Mouse (Mus musculus) liver, postnatal 0 days (tissue): Measurements from ENCODE around the gene Ston1. TPM values are rescaled to one million over a fixed set of nuclear protein-coding genes. Genes with fewer than 3 reads are reported as not detected.

Experiments used
- ATAC-seq: fragments of 200-750 bp; cut with Nextera tagmentation; 2 replicates; pipeline ENCODE4 v1.8.0; 2017; ENCODE audit warnings: mild to moderate bottlenecking, moderate library complexity
- DNase-seq: peaks from one replicate; pipeline ENCODE4 v3.0.0-alpha.2; 2016
- H3K27ac ChIP-seq: fragments of 300-500 bp; sonication (generic); 2 replicates; pipeline ENCODE4 v1.5.1; 2014; ENCODE audit warnings: antibody characterized with exemption, moderate library complexity, mild to moderate bottlenecking, low read depth
- H3K27me3 ChIP-seq: fragments of 300-500 bp; sonication (generic); 2 replicates; pipeline ENCODE4 v1.6.1; 2014; ENCODE audit warnings: low read length, control low read depth, mixed read lengths; ENCODE audit not compliant: insufficient read depth
- H3K36me3 ChIP-seq: fragments of 300-500 bp; sonication (generic); replicated peaks from 2 replicates; pipeline ENCODE4 v1.6.1; 2014; ENCODE audit warnings: mild to moderate bottlenecking, control low read depth, low read length, moderate library complexity, mixed read lengths; ENCODE audit not compliant: insufficient read depth
- H3K4me1 ChIP-seq: fragments of 300-500 bp; sonication (generic); 2 replicates; pipeline ENCODE4 v1.6.1; 2014; ENCODE audit warnings: antibody characterized with exemption, mild to moderate bottlenecking, control low read depth; ENCODE audit not compliant: insufficient read depth
- H3K4me2 ChIP-seq: fragments of 300-500 bp; sonication (generic); 2 replicates; pipeline ENCODE4 v1.6.1; 2014; ENCODE audit warnings: low read depth, mild to moderate bottlenecking, low read length, moderate library complexity, mixed read lengths
- H3K4me3 ChIP-seq: fragments of 300-500 bp; sonication (generic); 2 replicates; pipeline ENCODE4 v1.5.1; 2014; ENCODE audit warnings: low read depth, low read length
- H3K9ac ChIP-seq: fragments of 300-500 bp; sonication (generic); replicated peaks from 2 replicates; pipeline ENCODE4 v1.6.1; 2014; ENCODE audit warnings: mild to moderate bottlenecking, moderate library complexity
- H3K9me3 ChIP-seq: fragments of 300-500 bp; sonication (generic); 2 replicates; pipeline ENCODE4 v1.6.1; 2016; ENCODE audit warnings: mild to moderate bottlenecking, control low read depth, low read length, mixed read lengths
- CTCF ChIP-seq: sonication (generic); IDR thresholded peaks from 2 replicates; pipeline ENCODE4 v1.5.1; 2016; ENCODE audit warnings: antibody characterized with exemption, low read depth
- EP300 ChIP-seq: IDR thresholded peaks from 2 replicates; pipeline ENCODE4 v1.6.1; 2016; ENCODE audit warnings: antibody characterized with exemption, low read depth, mild to moderate bottlenecking
- WGBS: fragments of 180-500 bp; shearing (Covaris S2); extraction: QIAGEN DNeasy Blood & Tissue Kit; methylation state at CpG from one replicate; pipeline ENCODE4 v1.1.7; 2014; ENCODE audit not compliant: insufficient replicate concordance; 5-methylcytosine and 5-hydroxymethylcytosine counted together
- polyA plus RNA-seq: library from polyadenylated mRNA; unstranded; fragments of >200 nt; fragmentation: Nextera tagmentation; extraction: Ambion mirVana; gene quantifications from 2 replicates; pipeline ENCODE4 v1.2.1, GENCODE M21; 2015

The Ston1 gene
- polyA plus RNA-seq, 1 experiment from 2014 or later: 0.99 TPM

- no peaks in the 10 kb centered on the region for H3K27me3 ChIP-seq
- 82% methylated on average over 11 of the region's 11 CpGs for WGBS
- TF ChIP-seq EP300 (no peak), CTCF (no peak)
Measured at GRCm38 (mm10) chr17:88645299-88645698, 47.8 kb downstream of the Ston1 start.

GRCm38 (mm10) chr17:88647149-88647548 lies 49.7 kb downstream of the Ston1 start:
- no peak for DNase-seq
- Histone ChIP-seq H3K27ac (no peak overlapping the region), H3K4me1 (no peaks in the 10 kb centered on the region), H3K9me3 (no peaks in the 10 kb centered on the region), H3K36me3 (no peaks in the 10 kb centered on the region; the same call in 1 of the 2 replicates), H3K27me3 (no peaks in the 10 kb centered on the region), H3K9ac (no peak overlapping the region), H3K4me3 (no peak overlapping the region), H3K4me2 (no peak overlapping the region)
- no peak for ATAC-seq
- TF ChIP-seq CTCF (no peak), EP300 (no peak)
- 68% methylated on average over 3 of the region's 3 CpGs for WGBS

More at GRCm38 (mm10) chr17:88645299-88645698, 47.8 kb downstream of the Ston1 start:
- Histone ChIP-seq H3K36me3 (no peaks in the 10 kb centered on the region; the same call in 1 of the 2 replicates), H3K9me3 (no peaks in the 10 kb centered on the region), H3K4me3 (no peak overlapping the region), H3K4me1 (no peaks in the 10 kb centered on the region), H3K27ac (no peak overlapping the region), H3K4me2 (no peak overlapping the region), H3K9ac (no peak overlapping the region)
- no peak for ATAC-seq
- no peak for DNase-seq

- ATAC-seq (no peak), DNase-seq (peak; percentile 70)
- no peak overlapping the region for H3K4me2 ChIP-seq
- TF ChIP-seq EP300: no peak
- TF ChIP-seq CTCF: peak; percentile 77
- no peak overlapping the region for H3K27ac ChIP-seq
- no peak overlapping the region for H3K4me3 ChIP-seq
- peaks cover 5% of the 10 kb centered on the region; the same call in 1 of the 2 replicates for H3K27me3 ChIP-seq
- H3K36me3 ChIP-seq: no peaks in the 10 kb centered on the region
- no peaks in the 10 kb centered on the region for H3K9me3 ChIP-seq
- WGBS: 6% methylated on average over 9 of the region's 9 CpGs
- no peaks in the 10 kb centered on the region for H3K4me1 ChIP-seq
- no peak overlapping the region for H3K9ac ChIP-seq
Measured at GRCm38 (mm10) chr17:88652010-88652409, 54.5 kb downstream of the Ston1 start.

GRCm38 (mm10) chr17:88652702-88653374 lies 55.4 kb downstream of the Ston1 start:
- Histone ChIP-seq H3K27me3 (peaks cover 5% of the 10 kb centered on the region; the same call in 1 of the 2 replicates), H3K4me1 (no peaks in the 10 kb centered on the region), H3K9ac (no peak overlapping the region), H3K4me2 (no peak overlapping the region), H3K4me3 (no peak overlapping the region), H3K9me3 (no peaks in the 10 kb centered on the region), H3K27ac (no peak overlapping the region), H3K36me3 (no peaks in the 10 kb centered on the region)
- 22% methylated on average over 21 of the region's 21 CpGs for WGBS
- TF ChIP-seq EP300: no peak
- peak; percentile 87 for TF ChIP-seq CTCF
- peak; percentile 82 for DNase-seq
- no peak for ATAC-seq

GRCm38 (mm10) chr17:88653375-88653769 lies 55.9 kb downstream of the Ston1 start:
- no peak for TF ChIP-seq EP300
- TF ChIP-seq CTCF: no peak
- H3K4me3 ChIP-seq: no peak overlapping the region
- H3K9me3 ChIP-seq: no peaks in the 10 kb centered on the region
- 73% methylated on average over 4 of the region's 4 CpGs for WGBS
- no peaks in the 10 kb centered on the region for H3K4me1 ChIP-seq
- no peak for DNase-seq
- no peak for ATAC-seq
- H3K4me2 ChIP-seq: no peak overlapping the region
- peaks cover 5% of the 10 kb centered on the region; the same call in 1 of the 2 replicates for H3K27me3 ChIP-seq
- H3K9ac ChIP-seq: no peak overlapping the region
- H3K27ac ChIP-seq: no peak overlapping the region
- H3K36me3 ChIP-seq: no peaks in the 10 kb centered on the region

GRCm38 (mm10) chr17:88658510-88658909 lies 61.0 kb downstream of the Ston1 start:
- H3K9me3 ChIP-seq: no peaks in the 10 kb centered on the region
- ATAC-seq (no peak), DNase-seq (no peak)
- H3K27ac ChIP-seq: no peak overlapping the region
- no peaks in the 10 kb centered on the region for H3K4me1 ChIP-seq
- H3K9ac ChIP-seq: no peak overlapping the region
- 75% methylated on average over 6 of the region's 6 CpGs for WGBS
- H3K27me3 ChIP-seq: no peaks in the 10 kb centered on the region
- no peak overlapping the region for H3K4me2 ChIP-seq
- H3K36me3 ChIP-seq: no peaks in the 10 kb centered on the region
- no peak for TF ChIP-seq CTCF
- no peak for TF ChIP-seq EP300
- no peak overlapping the region for H3K4me3 ChIP-seq
